Mouse (Mus musculus): ENCODE results near the gene Mchr1.

GRCm38 (mm10) chr15:81229791-81230190, 5.5 kb upstream of the Mchr1 start:
- TF ChIP-seq POLR2A (IDR thresholded peaks at IDR 0.05; ENCODE audit: control insufficient read depth, low read depth, low read length) (no peak), CTCF (IDR thresholded peaks at IDR 0.05; ENCODE audit: control insufficient read depth, insufficient read depth, insufficient replicate concordance, low read depth, low read length) (no peak)
